Mouse (Mus musculus) left cerebral cortex, adult 11 months (tissue): ENCODE results near the gene Hsd17b2.
"Not testable (repeated sequence)": the region's sequence is repeated elsewhere in the genome, so short reads cannot be mapped to it uniquely, and the experiment has no call there.

Experiments used
- DNase-seq: peaks from one replicate; pipeline ENCODE4 v3.0.0; 2022; ENCODE audit warnings: low spot score

Hsd17b2 gene

GRCm38 (mm10) chr8:117715896-117716295, 14.2 kb downstream of the Hsd17b2 start:
- DNase-seq: no peak

- DNase-seq: no peak
These were observed 16.6 kb downstream of the Hsd17b2 start for GRCm38 (mm10) chr8:117718152-117718860.

GRCm38 (mm10) chr8:117726467-117726866, 24.8 kb downstream of the Hsd17b2 start:
- no peak for DNase-seq

- DNase-seq: no peak
These were observed 25.9 kb downstream of the Hsd17b2 start for GRCm38 (mm10) chr8:117727561-117727960.

DNA sequence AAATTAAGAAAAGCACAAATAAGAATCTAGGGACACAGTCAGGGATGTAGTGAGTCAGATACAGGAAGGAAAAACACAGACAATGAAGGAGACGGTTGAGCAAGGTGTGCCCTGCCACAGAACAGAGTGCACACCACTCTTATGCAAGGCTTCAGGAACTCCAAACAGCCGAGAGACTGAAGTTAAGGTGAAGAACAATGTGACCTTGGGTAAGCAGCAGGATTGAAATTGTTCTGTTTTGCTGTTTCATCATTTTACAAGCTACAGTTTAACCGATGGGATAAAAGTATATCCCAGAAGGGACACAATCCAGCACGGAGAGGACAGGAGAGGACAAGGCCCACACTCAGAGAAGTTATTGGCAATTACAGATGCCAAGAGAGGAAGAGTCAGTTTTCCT, 26.5 kb downstream of the Hsd17b2 start:
- DNase-seq: no peak

GRCm38 (mm10) chr8:117730980-117731379, 29.3 kb downstream of the Hsd17b2 start:
- no peak for DNase-seq

GRCm38 (mm10) chr8:117736657-117737175, 35.0 kb downstream of the Hsd17b2 start:
- no peak for DNase-seq

DNA sequence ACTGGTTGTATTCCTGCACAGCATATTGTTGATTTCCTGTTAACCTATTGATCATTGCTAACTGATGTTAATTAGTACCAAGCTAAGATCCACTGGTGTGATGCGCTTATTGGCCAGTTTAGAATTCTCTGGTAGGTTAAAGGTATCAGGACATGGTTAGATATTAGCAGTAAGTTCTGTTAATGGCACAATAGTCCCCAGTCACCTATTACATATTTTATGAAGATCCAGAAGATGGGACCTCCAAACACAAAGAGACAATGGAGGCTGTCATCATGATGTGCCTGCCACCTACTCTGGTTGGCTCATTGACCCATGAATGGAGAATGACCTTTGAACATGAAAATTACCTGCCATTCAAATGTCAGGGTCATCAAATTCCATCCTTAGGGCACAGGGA, 36.5 kb downstream of the Hsd17b2 start:
- not testable (repeated sequence) for DNase-seq

DNA sequence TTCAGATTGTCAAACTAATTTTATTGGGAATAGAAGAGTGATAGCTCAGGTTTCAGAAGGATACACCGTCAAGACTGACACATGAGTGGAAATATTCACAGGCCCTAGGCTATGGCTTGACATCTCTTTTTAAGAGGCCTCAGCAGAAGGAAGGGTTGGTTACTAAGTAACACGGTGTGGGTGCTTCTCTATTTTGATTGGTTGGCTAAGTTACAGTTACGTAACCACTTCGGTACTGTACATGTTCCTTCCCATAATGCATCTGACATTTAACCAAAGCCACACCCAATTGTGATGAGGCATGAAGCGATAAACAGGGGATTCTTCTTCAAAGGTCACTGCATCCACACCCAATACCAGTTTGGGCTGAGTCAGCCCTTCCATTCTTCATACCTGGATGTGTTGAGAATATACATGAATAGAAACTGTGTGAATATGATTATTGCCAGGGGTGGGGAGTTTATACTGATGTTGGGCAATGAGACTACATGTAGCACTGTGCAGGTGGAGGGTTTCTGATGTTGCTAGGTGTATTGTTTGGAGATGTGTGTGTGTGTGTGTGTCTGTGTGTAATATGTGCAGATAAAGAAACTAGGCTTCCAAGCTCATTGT, 38.8 kb downstream of the Hsd17b2 start:
- no peak for DNase-seq

GRCm38 (mm10) chr8:117742431-117743012, 40.8 kb downstream of the Hsd17b2 start:
- DNase-seq: no peak

DNA sequence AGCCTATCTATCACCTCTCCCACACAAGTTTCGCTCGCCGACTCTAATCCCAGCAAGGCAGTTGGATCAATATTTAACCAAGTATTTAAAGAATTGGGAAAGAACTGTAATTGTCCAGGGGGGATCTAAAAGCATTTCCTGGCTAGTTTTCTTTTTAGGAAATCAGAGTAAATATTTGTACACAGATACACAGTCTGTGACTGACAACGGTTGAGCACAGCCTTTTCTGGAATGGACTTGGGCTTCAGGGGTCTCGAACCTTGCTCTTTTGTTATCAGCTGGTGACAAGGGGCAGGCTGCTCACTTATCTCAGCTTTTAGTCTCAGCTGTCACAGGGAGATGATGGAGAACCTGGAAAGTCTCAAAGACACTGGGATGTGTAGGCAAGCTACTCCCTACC, 44.9 kb downstream of the Hsd17b2 start:
- DNase-seq: no peak

GRCm38 (mm10) chr8:117747428-117747827, 45.7 kb downstream of the Hsd17b2 start:
- no peak for DNase-seq

GRCm38 (mm10) chr8:117747886-117748730, 46.4 kb downstream of the Hsd17b2 start:
- DNase-seq: no peak

DNA sequence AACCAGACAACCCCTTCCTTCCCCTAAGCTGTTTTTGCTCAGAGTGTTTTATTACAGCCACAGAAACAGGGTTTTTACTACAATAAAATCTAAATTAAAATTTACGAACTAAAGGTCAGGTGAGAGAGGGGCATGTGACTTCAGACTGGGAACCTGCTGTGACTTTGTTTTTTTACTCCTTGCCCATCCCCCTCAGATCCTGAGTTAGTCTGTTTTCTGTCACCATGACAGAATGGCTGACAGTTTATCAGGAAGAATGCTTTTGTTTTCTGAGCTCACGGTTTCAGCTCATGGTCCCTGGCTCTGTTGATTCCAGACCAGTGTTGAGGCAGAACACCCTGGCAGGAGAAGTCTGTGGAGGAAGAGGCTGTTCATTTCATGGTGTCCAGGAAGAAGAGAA, 47.7 kb downstream of the Hsd17b2 start:
- no peak for DNase-seq

DNA sequence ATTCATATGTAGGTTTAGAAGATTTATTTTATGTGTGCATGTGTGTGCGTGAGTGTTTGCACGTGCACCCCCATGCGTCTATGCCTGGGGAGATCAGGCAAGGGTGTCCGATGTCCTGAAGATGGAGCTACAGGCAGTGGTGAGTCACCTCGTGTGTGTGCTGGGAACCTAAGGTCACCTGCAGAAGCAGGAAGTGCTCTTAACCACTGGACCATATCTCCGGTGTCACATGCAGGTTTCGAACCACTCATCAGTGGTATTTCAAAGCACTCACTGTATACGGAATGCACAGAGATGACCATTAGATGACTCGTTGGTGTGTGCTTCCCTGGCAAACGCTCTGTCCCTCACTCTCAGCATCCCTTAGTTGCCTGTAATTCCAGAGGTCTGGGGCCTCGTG, 56.2 kb downstream of the Hsd17b2 start:
- no peak for DNase-seq

DNA sequence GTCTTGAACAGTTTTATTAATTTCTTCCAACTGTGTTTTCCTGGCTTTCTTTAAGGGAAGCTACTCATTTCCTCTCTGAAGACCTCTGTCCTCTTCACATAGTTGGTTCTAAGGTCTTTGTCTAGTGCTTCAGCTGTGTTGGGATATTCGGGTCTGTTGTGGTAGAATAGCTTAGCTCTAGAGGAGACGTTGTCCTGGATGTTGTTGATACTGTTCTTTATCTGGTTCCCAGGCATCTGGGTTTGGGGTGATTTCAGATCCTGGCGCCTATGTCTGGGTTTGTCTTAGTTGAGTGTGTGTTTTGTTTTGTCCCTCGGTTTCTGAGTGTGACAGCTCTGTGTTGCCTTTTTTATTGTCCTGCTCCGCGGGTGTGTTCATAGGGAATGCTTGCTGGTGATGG, 61.1 kb downstream of the Hsd17b2 start:
- DNase-seq: no peak

GRCm38 (mm10) chr8:117764625-117765024, 62.9 kb downstream of the Hsd17b2 start:
- DNase-seq: no peak

GRCm38 (mm10) chr8:117765947-117766346, 64.2 kb downstream of the Hsd17b2 start:
- DNase-seq: no peak

- DNase-seq: no peak
These were observed 67.3 kb downstream of the Hsd17b2 start for GRCm38 (mm10) chr8:117768971-117769370.

- no peak for DNase-seq
These were observed 69.6 kb downstream of the Hsd17b2 start for GRCm38 (mm10) chr8:117771115-117771836.

GRCm38 (mm10) chr8:117772126-117772525, 70.4 kb downstream of the Hsd17b2 start:
- DNase-seq: no peak

DNA sequence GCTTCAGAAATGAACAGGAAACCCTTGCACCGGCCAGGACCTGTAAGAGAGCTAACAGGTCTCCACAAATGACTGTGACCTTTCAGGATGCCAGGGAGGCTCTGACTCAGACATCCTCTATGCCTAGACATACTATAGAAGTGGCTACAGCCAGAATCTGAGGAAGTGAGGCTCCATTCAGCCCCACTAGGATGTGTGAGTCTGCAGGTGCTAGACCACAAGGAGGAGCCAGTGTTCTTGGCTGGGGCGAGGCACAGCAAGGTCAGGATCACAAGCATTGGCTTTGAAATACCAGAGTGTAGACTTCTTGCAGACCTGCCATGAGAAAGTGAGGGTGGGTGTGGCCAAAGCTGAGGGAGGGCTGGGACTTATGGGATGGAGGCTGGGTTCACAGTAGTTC, 70.9 kb downstream of the Hsd17b2 start:
- no peak for DNase-seq
